Mouse (Mus musculus): ENCODE results near the gene Vmp1. TPM values are rescaled to one million over a fixed set of nuclear protein-coding genes. Genes with fewer than 3 reads are reported as not detected.

The Vmp1 gene
- polyA plus RNA-seq, 1 experiment from 2014 or later, result 151 TPM

DNA sequence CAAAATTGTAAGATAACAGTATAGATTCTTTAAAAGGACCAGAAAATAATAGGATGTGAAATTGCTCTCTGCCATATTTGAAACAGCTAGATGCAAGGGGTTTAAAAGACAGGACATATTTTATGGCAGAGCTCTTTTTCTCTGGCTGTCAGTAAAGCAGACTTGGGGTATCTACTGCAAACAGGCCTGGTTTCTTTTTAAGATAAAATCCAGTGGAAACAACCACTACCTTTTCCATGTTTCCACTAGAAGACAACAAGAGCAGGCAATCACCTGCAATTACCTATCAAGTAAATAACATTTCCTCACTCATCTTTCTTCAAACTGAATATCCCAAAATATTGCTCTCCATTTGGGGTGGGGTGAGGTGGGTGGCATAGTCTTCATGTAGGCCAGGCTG lies 19.7 kb downstream of the Vmp1 start:
- no peak overlapping the region for H3K4me3 ChIP-seq (ENCODE audit: low read depth, low read length)
- ATAC-seq (ENCODE audit: low read depth), result no peak
- H3K27me3 ChIP-seq (ENCODE audit: control insufficient read depth, insufficient read depth, low read length), result no peaks in the 10 kb centered on the region
- no peaks in the 10 kb centered on the region for H3K9me3 ChIP-seq (ENCODE audit: control insufficient read depth, low read length)
- no peaks in the 10 kb centered on the region for H3K4me1 ChIP-seq (ENCODE audit: control insufficient read depth, insufficient read depth, low read length)
- no peak overlapping the region for H3K4me2 ChIP-seq (ENCODE audit: low read depth, low read length)
- H3K9ac ChIP-seq (replicated peaks; ENCODE audit: low read depth, low read length), result no peak overlapping the region
- peaks cover 14% of the 10 kb centered on the region; the same call in 1 of the 2 replicates for H3K36me3 ChIP-seq (ENCODE audit: control insufficient read depth, insufficient read depth, low read length)
- no peak overlapping the region for H3K27ac ChIP-seq (ENCODE audit: low read depth, low read length)

- Histone ChIP-seq H3K4me1 (ENCODE audit: control insufficient read depth, insufficient read depth, low read length) (no peaks in the 10 kb centered on the region), H3K9me3 (ENCODE audit: control insufficient read depth, low read length) (no peaks in the 10 kb centered on the region), H3K36me3 (ENCODE audit: control insufficient read depth, insufficient read depth, low read length) (peaks cover 14% of the 10 kb centered on the region; the same call in 1 of the 2 replicates), H3K27me3 (ENCODE audit: control insufficient read depth, insufficient read depth, low read length) (no peaks in the 10 kb centered on the region), H3K4me2 (ENCODE audit: low read depth, low read length) (no peak overlapping the region), H3K27ac (ENCODE audit: low read depth, low read length) (no peak overlapping the region), H3K4me3 (ENCODE audit: low read depth, low read length) (no peak overlapping the region), H3K9ac (replicated peaks; ENCODE audit: low read depth, low read length) (no peak overlapping the region)
- 94% methylated on average over 8 of the region's 8 CpGs for WGBS
- no peak for ATAC-seq (ENCODE audit: low read depth)
Observed at GRCm38 (mm10) chr11:86662986-86663895, 20.4 kb downstream of the Vmp1 start.

DNA sequence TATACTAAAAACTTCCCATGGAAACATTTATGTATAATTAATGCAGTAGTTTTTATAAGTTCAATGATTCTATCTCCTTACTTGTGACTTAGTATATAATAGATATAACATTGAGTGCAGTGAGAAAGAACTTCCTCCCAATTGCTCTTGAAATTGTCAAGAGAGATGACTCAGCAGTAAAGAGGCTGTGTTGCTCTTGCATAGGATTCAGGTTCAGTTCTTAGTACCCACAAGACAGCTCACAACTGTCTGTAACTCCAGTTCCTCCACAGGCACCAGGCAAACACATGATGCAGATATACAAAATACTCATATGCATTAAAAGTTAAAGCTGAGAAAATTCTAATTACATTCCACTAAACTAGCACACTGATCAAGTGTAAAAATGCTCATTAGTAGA lies 25.8 kb downstream of the Vmp1 start:
- no peak for ATAC-seq (ENCODE audit: low read depth)
- H3K4me2 ChIP-seq (ENCODE audit: low read depth, low read length), result no peak overlapping the region
- no peak overlapping the region for H3K27ac ChIP-seq (ENCODE audit: low read depth, low read length)
- no peaks in the 10 kb centered on the region for H3K27me3 ChIP-seq (ENCODE audit: control insufficient read depth, insufficient read depth, low read length)
- H3K9ac ChIP-seq (replicated peaks; ENCODE audit: low read depth, low read length), result no peak overlapping the region
- no peaks in the 10 kb centered on the region for H3K9me3 ChIP-seq (ENCODE audit: control insufficient read depth, low read length)
- H3K4me1 ChIP-seq (ENCODE audit: control insufficient read depth, insufficient read depth, low read length), result no peaks in the 10 kb centered on the region
- H3K36me3 ChIP-seq (ENCODE audit: control insufficient read depth, insufficient read depth, low read length), result peaks cover 5% of the 10 kb centered on the region; the same call in 1 of the 2 replicates
- no peak overlapping the region for H3K4me3 ChIP-seq (ENCODE audit: low read depth, low read length)

DNA sequence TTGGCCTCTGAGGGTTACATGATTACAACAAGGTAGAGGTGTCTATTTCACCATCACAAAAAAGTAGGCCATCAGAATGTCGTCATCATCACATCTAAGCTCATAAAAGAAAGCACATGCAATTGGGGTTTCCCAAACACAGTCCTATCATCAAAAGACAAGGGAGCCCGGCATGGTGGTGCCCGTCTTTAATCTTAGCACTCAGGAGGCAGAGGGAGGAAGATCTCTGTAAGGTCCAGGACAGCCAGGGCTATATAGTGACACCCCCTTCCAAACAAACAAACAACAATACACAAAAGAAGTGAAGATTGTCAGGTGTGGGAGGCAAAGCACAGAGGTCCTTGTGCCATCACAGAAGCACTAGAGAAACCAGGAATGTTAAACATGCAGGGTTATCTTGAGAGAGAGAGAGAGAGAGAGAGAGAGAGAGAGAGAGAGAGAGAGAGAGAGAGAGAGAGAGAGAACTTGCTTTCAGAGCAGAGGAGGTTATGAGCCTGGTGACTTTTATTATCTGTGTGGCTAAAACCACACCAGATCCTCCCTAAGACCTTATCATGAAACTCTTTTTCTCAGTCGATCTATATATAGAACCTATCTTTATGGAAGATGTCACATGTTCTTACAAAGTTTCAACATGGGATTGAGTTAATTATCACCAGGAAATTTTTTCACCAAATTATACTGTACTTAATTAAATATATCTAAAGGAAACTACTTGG lies 26.6 kb downstream of the Vmp1 start:
- no peak for ATAC-seq (ENCODE audit: low read depth)
- Histone ChIP-seq H3K4me3 (ENCODE audit: low read depth, low read length) (no peak overlapping the region), H3K27ac (ENCODE audit: low read depth, low read length) (no peak overlapping the region), H3K9me3 (ENCODE audit: control insufficient read depth, low read length) (no peaks in the 10 kb centered on the region), H3K9ac (replicated peaks; ENCODE audit: low read depth, low read length) (no peak overlapping the region), H3K27me3 (ENCODE audit: control insufficient read depth, insufficient read depth, low read length) (no peaks in the 10 kb centered on the region), H3K36me3 (ENCODE audit: control insufficient read depth, insufficient read depth, low read length) (no peaks in the 10 kb centered on the region), H3K4me2 (ENCODE audit: low read depth, low read length) (no peak overlapping the region), H3K4me1 (ENCODE audit: control insufficient read depth, insufficient read depth, low read length) (no peaks in the 10 kb centered on the region)
- 92% methylated on average over 4 of the region's 4 CpGs for WGBS

GRCm38 (mm10) chr11:86655671-86656070 lies 28.0 kb downstream of the Vmp1 start:
- H3K36me3 ChIP-seq (ENCODE audit: control insufficient read depth, insufficient read depth, low read length), result no peaks in the 10 kb centered on the region
- H3K4me2 ChIP-seq (ENCODE audit: low read depth, low read length), result no peak overlapping the region
- no peak overlapping the region for H3K9ac ChIP-seq (replicated peaks; ENCODE audit: low read depth, low read length)
- H3K4me1 ChIP-seq (ENCODE audit: control insufficient read depth, insufficient read depth, low read length), result no peaks in the 10 kb centered on the region
- H3K27me3 ChIP-seq (ENCODE audit: control insufficient read depth, insufficient read depth, low read length), result no peaks in the 10 kb centered on the region
- no peaks in the 10 kb centered on the region for H3K9me3 ChIP-seq (ENCODE audit: control insufficient read depth, low read length)
- no peak for ATAC-seq (ENCODE audit: low read depth)
- no peak overlapping the region for H3K4me3 ChIP-seq (ENCODE audit: low read depth, low read length)
- 59% methylated on average over 1 of the region's 1 CpGs for WGBS
- H3K27ac ChIP-seq (ENCODE audit: low read depth, low read length), result no peak overlapping the region

GRCm38 (mm10) chr11:86654096-86654495 lies 29.5 kb downstream of the Vmp1 start:
- Histone ChIP-seq H3K4me3 (ENCODE audit: low read depth, low read length) (no peak overlapping the region), H3K9me3 (ENCODE audit: control insufficient read depth, low read length) (no peaks in the 10 kb centered on the region), H3K4me1 (ENCODE audit: control insufficient read depth, insufficient read depth, low read length) (no peaks in the 10 kb centered on the region), H3K27me3 (ENCODE audit: control insufficient read depth, insufficient read depth, low read length) (no peaks in the 10 kb centered on the region), H3K4me2 (ENCODE audit: low read depth, low read length) (no peak overlapping the region), H3K27ac (ENCODE audit: low read depth, low read length) (no peak overlapping the region), H3K36me3 (ENCODE audit: control insufficient read depth, insufficient read depth, low read length) (no peaks in the 10 kb centered on the region), H3K9ac (replicated peaks; ENCODE audit: low read depth, low read length) (no peak overlapping the region)
- 90% methylated on average over 4 of the region's 4 CpGs for WGBS
- no peak for ATAC-seq (ENCODE audit: low read depth)

- H3K27me3 ChIP-seq (ENCODE audit: control insufficient read depth, insufficient read depth, low read length), result no peaks in the 10 kb centered on the region
- no peak overlapping the region for H3K27ac ChIP-seq (ENCODE audit: low read depth, low read length)
- H3K36me3 ChIP-seq (ENCODE audit: control insufficient read depth, insufficient read depth, low read length), result no peaks in the 10 kb centered on the region
- ATAC-seq (ENCODE audit: low read depth), result no peak
- H3K9me3 ChIP-seq (ENCODE audit: control insufficient read depth, low read length), result no peaks in the 10 kb centered on the region
- no peak overlapping the region for H3K4me3 ChIP-seq (ENCODE audit: low read depth, low read length)
- no peaks in the 10 kb centered on the region for H3K4me1 ChIP-seq (ENCODE audit: control insufficient read depth, insufficient read depth, low read length)
- H3K4me2 ChIP-seq (ENCODE audit: low read depth, low read length), result no peak overlapping the region
- WGBS, result 40% methylated on average over 3 of the region's 3 CpGs
- no peak overlapping the region for H3K9ac ChIP-seq (replicated peaks; ENCODE audit: low read depth, low read length)
Observed at GRCm38 (mm10) chr11:86653446-86653845, 30.2 kb downstream of the Vmp1 start.

GRCm38 (mm10) chr11:86652578-86652979 lies 31.1 kb downstream of the Vmp1 start:
- 88% methylated on average over 4 of the region's 4 CpGs for WGBS
- H3K27me3 ChIP-seq (ENCODE audit: control insufficient read depth, insufficient read depth, low read length), result no peaks in the 10 kb centered on the region
- ATAC-seq (ENCODE audit: low read depth), result no peak
- H3K4me2 ChIP-seq (ENCODE audit: low read depth, low read length), result no peak overlapping the region
- no peaks in the 10 kb centered on the region for H3K36me3 ChIP-seq (ENCODE audit: control insufficient read depth, insufficient read depth, low read length)
- no peak overlapping the region for H3K4me3 ChIP-seq (ENCODE audit: low read depth, low read length)
- H3K9ac ChIP-seq (replicated peaks; ENCODE audit: low read depth, low read length), result no peak overlapping the region
- no peak overlapping the region for H3K27ac ChIP-seq (ENCODE audit: low read depth, low read length)
- H3K4me1 ChIP-seq (ENCODE audit: control insufficient read depth, insufficient read depth, low read length), result no peaks in the 10 kb centered on the region
- no peaks in the 10 kb centered on the region for H3K9me3 ChIP-seq (ENCODE audit: control insufficient read depth, low read length)

- Histone ChIP-seq H3K27ac (ENCODE audit: low read depth, low read length) (no peak overlapping the region), H3K9ac (replicated peaks; ENCODE audit: low read depth, low read length) (no peak overlapping the region), H3K9me3 (ENCODE audit: control insufficient read depth, low read length) (no peaks in the 10 kb centered on the region), H3K27me3 (ENCODE audit: control insufficient read depth, insufficient read depth, low read length) (no peaks in the 10 kb centered on the region), H3K36me3 (ENCODE audit: control insufficient read depth, insufficient read depth, low read length) (no peaks in the 10 kb centered on the region), H3K4me1 (ENCODE audit: control insufficient read depth, insufficient read depth, low read length) (no peaks in the 10 kb centered on the region), H3K4me3 (ENCODE audit: low read depth, low read length) (no peak overlapping the region), H3K4me2 (ENCODE audit: low read depth, low read length) (no peak overlapping the region)
- no peak for ATAC-seq (ENCODE audit: low read depth)
- 68% methylated on average over 6 of the region's 6 CpGs for whole genome bisulfite sequencing
Observed at GRCm38 (mm10) chr11:86650676-86651075, 33.0 kb downstream of the Vmp1 start.
